Mouse (Mus musculus): Measurements from ENCODE around the gene Wfdc8.

Wfdc8 gene

GRCm38 (mm10) chr2:164562391-164563188, 50.8 kb downstream of the Wfdc8 start, which contains the start of gene Wfdc2:
TSS of gene Wfdc2 (plus strand) at chr2:164562413.
- no peak for DNase-seq (ENCODE audit: inconsistent ontology term)

- DNase-seq (ENCODE audit: inconsistent ontology term), result no peak
Measured at GRCm38 (mm10) chr2:164560106-164560505, 53.3 kb downstream of the Wfdc8 start.

GRCm38 (mm10) chr2:164558991-164559645, 54.3 kb downstream of the Wfdc8 start:
- DNase-seq (ENCODE audit: inconsistent ontology term), result no peak

- no peak for DNase-seq (ENCODE audit: inconsistent ontology term)
Measured at GRCm38 (mm10) chr2:164558426-164558825, 55.0 kb downstream of the Wfdc8 start.

GRCm38 (mm10) chr2:164551502-164551901, 61.9 kb downstream of the Wfdc8 start:
- DNase-seq (ENCODE audit: inconsistent ontology term), result no peak

GRCm38 (mm10) chr2:164550895-164551269, 62.5 kb downstream of the Wfdc8 start:
- DNase-seq (ENCODE audit: inconsistent ontology term), result no peak

GRCm38 (mm10) chr2:164549963-164550894, 63.2 kb downstream of the Wfdc8 start:
- DNase-seq (ENCODE audit: inconsistent ontology term), result no peak

GRCm38 (mm10) chr2:164549338-164549737, 64.1 kb downstream of the Wfdc8 start:
- peak; percentile 59 for DNase-seq (ENCODE audit: inconsistent ontology term)
